In genomic region chr1:89131707-89132106, GRCm38 (mm10) we compare ENCODE assay signal across 10 mouse cellular contexts.
DNase-seq lines count a peak whose midpoint lies in the region; ATAC-seq and TF ChIP-seq lines count a peak whose summit lies in the region.
"Had no signal": no experiment of that assay in that cellular context is flagged by ENCODE, and none has a peak within 500 bp of the region (broad histone marks: within the 10 kb centered on the region; RNA-seq: fewer than 3 reads in every experiment).

No protein-coding gene starts in this region.

- H3K9ac ChIP-seq in kidney, embryonic 15.5 days: no peak overlapping the region
- no peak overlapping the region for H3K9ac ChIP-seq in midbrain, embryonic 14.5 days (replicated peaks; ENCODE audit: low read length)
- H3K9ac ChIP-seq: neural tube, embryonic 15.5 days had no signal

- no peak for TF ChIP-seq POLR2A in kidney, adult 2 months (IDR thresholded peaks at IDR 0.05; ENCODE audit: low read depth, low read length)

- H3K27ac ChIP-seq in kidney, adult 2 months (ENCODE audit: insufficient read depth, low read depth, low read length): no peak overlapping the region
- no peak overlapping the region for H3K27ac ChIP-seq in kidney, embryonic 15.5 days
- H3K27ac ChIP-seq in midbrain, embryonic 14.5 days (replicated peaks; ENCODE audit: low read depth, low read length): no peak overlapping the region
- H3K27ac ChIP-seq: neural tube, embryonic 15.5 days had no signal

- H3K4me1 ChIP-seq in kidney, adult 2 months (ENCODE audit: control insufficient read depth, insufficient read depth, low read length): peaks cover 11% of the 10 kb centered on the region; the same call in 1 of the 2 replicates
- peaks cover 25% of the 10 kb centered on the region for H3K4me1 ChIP-seq in kidney, embryonic 15.5 days
- H3K4me1 ChIP-seq in midbrain, embryonic 14.5 days (ENCODE audit: control insufficient read depth, insufficient read depth, low read length): no peaks in the 10 kb centered on the region

- H3K36me3 ChIP-seq in kidney, adult 2 months (ENCODE audit: control insufficient read depth, insufficient read depth, low read length): no peaks in the 10 kb centered on the region
- 0 out of 2 replicates have a peak, but pooled peaks cover 11% of the 10 kb centered on the region for H3K36me3 ChIP-seq in kidney, embryonic 15.5 days
- no peaks in the 10 kb centered on the region for H3K36me3 ChIP-seq in midbrain, embryonic 14.5 days (ENCODE audit: control insufficient read depth, insufficient read depth, low read length)
- H3K36me3 ChIP-seq: neural tube, embryonic 15.5 days had no signal

- H3K9me3 ChIP-seq in kidney, embryonic 15.5 days (replicated peaks): 0 out of 2 replicates have a peak, but pooled peaks cover 5% of the 10 kb centered on the region
- no peaks in the 10 kb centered on the region for H3K9me3 ChIP-seq in midbrain, embryonic 14.5 days (ENCODE audit: control insufficient read depth, low read length)
- H3K9me3 ChIP-seq: neural tube, embryonic 15.5 days had no signal

- 55% methylated on average over 8 of the region's 8 CpGs for WGBS in kidney, adult 2 months
- 86% methylated on average over 8 of the region's 8 CpGs for WGBS in kidney, embryonic 15.5 days
- 84% methylated on average over 8 of the region's 8 CpGs for WGBS in midbrain, embryonic 14.5 days

- no peak for ATAC-seq in kidney, embryonic 15.5 days (replicated peaks; ENCODE audit: low FRiP score)
- ATAC-seq in midbrain, embryonic 14.5 days (ENCODE audit: low FRiP score, low TSS enrichment): no peak

- no peak for TF ChIP-seq CTCF in kidney, adult 2 months (conservative IDR thresholded peaks at IDR 0.05; ENCODE audit: insufficient read depth, insufficient read length, low read depth, low read length)

- H3K27me3 ChIP-seq in kidney, adult 2 months (replicated peaks; ENCODE audit: control insufficient read depth, insufficient read depth, low read length): no peaks in the 10 kb centered on the region
- H3K27me3 ChIP-seq in kidney, embryonic 15.5 days: no peaks in the 10 kb centered on the region
- no peaks in the 10 kb centered on the region for H3K27me3 ChIP-seq in midbrain, embryonic 14.5 days (ENCODE audit: control insufficient read depth, insufficient read depth, low read length)
- H3K27me3 ChIP-seq: neural tube, embryonic 15.5 days had no signal

- peak; percentile 78 for DNase-seq in kidney, adult 2 months
- DNase-seq in R1 (ENCODE audit: low read depth, low spot score): peak; percentile 55
- peak; percentile 90 for DNase-seq in fibroblast of lung, adult 2 months (ENCODE audit: low read depth)
- DNase-seq in kidney, postnatal 36 days: peak; percentile 52 to 68
- DNase-seq in gastrocnemius, postnatal 14 days: no peak
- no peak for DNase-seq in midbrain, embryonic 14.5 days
- no peak for DNase-seq in thymus, postnatal 0 days (ENCODE audit: low spot score)
- DNase-seq: thymus, postnatal 25 days had no signal

- intact Hi-C loops in gastrocnemius, postnatal 14 days (cut with DNase I; ENCODE audit: low total_unique reads): loop anchor here (10.0 kb wide), 1 partner anchor 47 kb away; no protein-coding TSS in a partner anchor

- H3K4me2 ChIP-seq in kidney, embryonic 15.5 days: no peak overlapping the region
- no peak overlapping the region for H3K4me2 ChIP-seq in midbrain, embryonic 14.5 days (ENCODE audit: low read length)
- H3K4me2 ChIP-seq: neural tube, embryonic 15.5 days had no signal

- no peak overlapping the region for H3K4me3 ChIP-seq in kidney, adult 2 months (ENCODE audit: insufficient read depth, low read depth, low read length)
- no peak overlapping the region for H3K4me3 ChIP-seq in kidney, embryonic 15.5 days (replicated peaks)
- no peak overlapping the region for H3K4me3 ChIP-seq in midbrain, embryonic 14.5 days (replicated peaks; ENCODE audit: low read depth, low read length)
- H3K4me3 ChIP-seq: neural tube, embryonic 15.5 days had no signal

Comparison
In these comparisons a context has a peak if more than half of its experiments do, and no peak if none do; other contexts are left out.
1. DNase-seq: peak in kidney, adult 2 months (single experiment), R1 (single experiment), fibroblast of lung, adult 2 months (single experiment) and kidney, postnatal 36 days (2 of 2); none in gastrocnemius, postnatal 14 days (single experiment), midbrain, embryonic 14.5 days (single experiment) and thymus, postnatal 0 days (single experiment).